Mouse (Mus musculus): ENCODE measurements around the gene Pdlim4. TPM values are rescaled to one million over a fixed set of nuclear protein-coding genes. Genes with fewer than 3 reads are reported as not detected.

The Pdlim4 gene
- total and polyA plus RNA-seq, 3 experiments = not detected

- H3K27me3 ChIP-seq (replicated peaks) = peaks cover 43% of the 10 kb centered on the region
- H3K79me2 ChIP-seq (replicated peaks; ENCODE audit: control insufficient read depth, extremely low read depth, insufficient read depth, poor library complexity, severe bottlenecking) = no peaks in the 10 kb centered on the region
- peaks cover 0 to 14% of the 10 kb centered on the region in 2 experiments; a peak in 2 of 4 replicates for H3K4me1 ChIP-seq (ENCODE audit: control insufficient read depth in 1 of 2, insufficient read depth in 2 of 2)
- DNase-seq (ENCODE audit: extremely low read depth) = no peak
- dilution Hi-C loops (cut with MboI; ENCODE audit: extremely low pct_ligation_motif_present, extremely low pct_unique_long_range_greater_than_20kb, low sequenced_read_pairs) (no loop called here), in situ Hi-C loops (cut with MboI; ENCODE audit: low pct_ligation_motif_present, low pct_unique_long_range_greater_than_20kb, low sequenced_read_pairs) (no loop called here)
- H3K36me3 ChIP-seq (replicated peaks in 1 of 2; ENCODE audit: control insufficient read depth in 1 of 2, insufficient read depth in 1 of 2, low read length in 1 of 2) = no peaks in the 10 kb centered on the region
- no peaks in the 10 kb centered on the region for H3K9me3 ChIP-seq (replicated peaks; ENCODE audit: low read length)
- H3K9ac ChIP-seq (ENCODE audit: insufficient read depth, low read depth) = no peak overlapping the region
- no peak overlapping the region for H3K4me2 ChIP-seq (ENCODE audit: insufficient read depth, low read depth, poor library complexity, severe bottlenecking)
- no peak overlapping the region for H3K27ac ChIP-seq (ENCODE audit: insufficient read depth, low read depth)
- no peak overlapping the region for H3K4me3 ChIP-seq (replicated peaks in 1 of 3; ENCODE audit: low read depth in 2 of 3, low read length in 2 of 3, poor library complexity in 1 of 3)
- TF ChIP-seq ETS1 (conservative IDR thresholded peaks at IDR 0.05; ENCODE audit: low read depth, low read length) = no peak
These were observed 38.4 kb upstream of the Pdlim4 start for GRCm38 (mm10) chr11:54107239-54107638.

GRCm38 (mm10) chr11:54106676-54107075 is 37.9 kb upstream of the Pdlim4 start:
- Histone ChIP-seq H3K27me3 (replicated peaks) (peaks cover 49% of the 10 kb centered on the region), H3K27ac (ENCODE audit: insufficient read depth, low read depth) (no peak overlapping the region), H3K4me3 (replicated peaks in 1 of 3; ENCODE audit: low read depth in 2 of 3, low read length in 2 of 3, poor library complexity in 1 of 3) (no peak overlapping the region), H3K36me3 (replicated peaks in 1 of 2; ENCODE audit: control insufficient read depth in 1 of 2, insufficient read depth in 1 of 2, low read length in 1 of 2) (no peaks in the 10 kb centered on the region), H3K9me3 (replicated peaks; ENCODE audit: low read length) (no peaks in the 10 kb centered on the region), H3K4me2 (ENCODE audit: insufficient read depth, low read depth, poor library complexity, severe bottlenecking) (no peak overlapping the region), H3K79me2 (replicated peaks; ENCODE audit: control insufficient read depth, extremely low read depth, insufficient read depth, poor library complexity, severe bottlenecking) (no peaks in the 10 kb centered on the region), H3K4me1 (ENCODE audit: control insufficient read depth in 1 of 2, insufficient read depth in 2 of 2) (peaks cover 0 to 10% of the 10 kb centered on the region in 2 experiments; a peak in 2 of 4 replicates), H3K9ac (ENCODE audit: insufficient read depth, low read depth) (no peak overlapping the region)
- in situ Hi-C loops (cut with MboI; ENCODE audit: low pct_ligation_motif_present, low pct_unique_long_range_greater_than_20kb, low sequenced_read_pairs) (no loop called here), dilution Hi-C loops (cut with MboI; ENCODE audit: extremely low pct_ligation_motif_present, extremely low pct_unique_long_range_greater_than_20kb, low sequenced_read_pairs) (no loop called here)
- TF ChIP-seq ETS1 (conservative IDR thresholded peaks at IDR 0.05; ENCODE audit: low read depth, low read length) = no peak
- no peak for TF ChIP-seq SIN3A (IDR thresholded peaks at IDR 0.05; ENCODE audit: low read length)
- TF ChIP-seq MEF2A (IDR thresholded peaks at IDR 0.05; ENCODE audit: borderline replicate concordance, low read depth, low read length) = no peak
- TF ChIP-seq BHLHE40 (IDR thresholded peaks at IDR 0.05; ENCODE audit: low read depth, low read length) = no peak
- TF ChIP-seq MAZ (IDR thresholded peaks at IDR 0.05; ENCODE audit: low read depth, low read length) = no peak
- no peak for TF ChIP-seq SMC3 (IDR thresholded peaks at IDR 0.05; ENCODE audit: low read depth, low read length)
- TF ChIP-seq UBTF (IDR thresholded peaks at IDR 0.05; ENCODE audit: low read depth, low read length) = no peak
- no peak for TF ChIP-seq TBP (conservative IDR thresholded peaks at IDR 0.05; ENCODE audit: low read depth, low read length)
- TF ChIP-seq JUN (IDR thresholded peaks at IDR 0.05; ENCODE audit: insufficient read depth, low read depth, low read length) = no peak
- no peak for TF ChIP-seq IRF4 (IDR thresholded peaks at IDR 0.05; ENCODE audit: low read depth, low read length)
- no peak for DNase-seq (ENCODE audit: extremely low read depth)

DNA sequence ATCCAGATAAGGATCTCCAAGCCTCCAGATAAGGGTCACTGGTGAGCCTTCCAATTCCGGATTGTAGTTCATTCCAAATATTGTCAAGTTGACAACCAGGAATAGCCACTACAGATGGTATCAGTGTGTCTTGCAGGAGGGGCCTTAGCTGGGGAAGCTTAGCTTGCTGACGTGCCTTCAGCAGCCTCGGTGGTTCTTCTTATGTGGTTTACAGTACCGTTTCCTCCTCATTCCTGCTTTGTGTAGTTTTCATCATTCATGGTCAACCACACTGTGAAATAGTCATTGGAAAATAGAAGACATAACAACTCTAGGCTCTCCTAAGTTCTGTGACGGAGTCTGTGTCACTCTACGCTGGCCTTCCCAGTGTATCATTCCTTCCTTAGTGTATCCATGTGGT is 36.2 kb upstream of the Pdlim4 start:
- no peak for DNase-seq (ENCODE audit: extremely low read depth)
- TF ChIP-seq ETS1 (conservative IDR thresholded peaks at IDR 0.05; ENCODE audit: low read depth, low read length) = no peak
- no peak for TF ChIP-seq RAD21 (IDR thresholded peaks at IDR 0.05; ENCODE audit: low read depth, low read length)
- TF ChIP-seq NELFE (IDR thresholded peaks at IDR 0.05; ENCODE audit: low read depth, low read length) = no peak
- Histone ChIP-seq H3K9ac (ENCODE audit: insufficient read depth, low read depth) (no peak overlapping the region), H3K4me3 (replicated peaks in 1 of 3; ENCODE audit: low read depth in 2 of 3, low read length in 2 of 3, poor library complexity in 1 of 3) (no peak overlapping the region), H3K79me2 (replicated peaks; ENCODE audit: control insufficient read depth, extremely low read depth, insufficient read depth, poor library complexity, severe bottlenecking) (no peaks in the 10 kb centered on the region), H3K27me3 (replicated peaks) (peaks cover 65% of the 10 kb centered on the region), H3K4me2 (ENCODE audit: insufficient read depth, low read depth, poor library complexity, severe bottlenecking) (no peak overlapping the region), H3K4me1 (ENCODE audit: control insufficient read depth in 1 of 2, insufficient read depth in 2 of 2) (peaks cover 3 to 14% of the 10 kb centered on the region in 2 experiments; a peak in 3 of 4 replicates), H3K9me3 (replicated peaks; ENCODE audit: low read length) (no peaks in the 10 kb centered on the region), H3K36me3 (replicated peaks in 1 of 2; ENCODE audit: control insufficient read depth in 1 of 2, insufficient read depth in 1 of 2, low read length in 1 of 2) (no peaks in the 10 kb centered on the region), H3K27ac (ENCODE audit: insufficient read depth, low read depth) (no peak overlapping the region)
- dilution Hi-C loops (cut with MboI; ENCODE audit: extremely low pct_ligation_motif_present, extremely low pct_unique_long_range_greater_than_20kb, low sequenced_read_pairs) = no loop called here
- in situ Hi-C loops (cut with MboI; ENCODE audit: low pct_ligation_motif_present, low pct_unique_long_range_greater_than_20kb, low sequenced_read_pairs) = no loop called here

All from CH12.LX (cell line).